Mouse (Mus musculus): ENCODE data around the gene Wnt8b.
"Not testable (repeated sequence)": the region's sequence is repeated elsewhere in the genome, so short reads cannot be mapped to it uniquely, and the experiment has no call there.

The Wnt8b gene

DNA sequence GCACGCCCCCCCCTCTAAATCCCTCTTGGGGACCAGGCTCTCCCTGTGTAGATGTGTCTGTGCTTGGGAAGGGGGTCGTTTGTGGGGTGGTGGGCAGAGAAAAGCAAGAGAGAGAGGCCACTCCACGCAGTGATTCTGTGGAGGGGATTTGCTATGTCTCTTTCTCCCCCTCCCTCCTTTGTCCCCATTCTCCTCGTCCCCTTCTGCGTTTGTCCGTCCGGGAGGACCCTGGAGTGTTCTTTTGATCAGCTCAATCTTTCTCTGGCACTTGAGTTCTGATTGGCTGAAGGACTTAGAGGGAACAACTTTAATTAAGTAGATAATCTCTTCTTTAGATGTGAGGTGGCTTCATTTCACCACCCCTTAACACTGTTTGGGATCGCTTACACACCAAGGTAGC is at the start of gene Wnt8b:
Gene Wnt8b (plus strand): TSS at position 345 of the 400 bp plus-strand sequence.
- no peak for DNase-seq (ENCODE audit: low read depth, low spot score)
- Histone ChIP-seq H3K36me3 (ENCODE audit: control insufficient read depth, insufficient read depth, low read length, poor library complexity, severe bottlenecking) (no peaks in the 10 kb centered on the region), H3K27me3 (ENCODE audit: control insufficient read depth, insufficient read depth, low read length, poor library complexity, severe bottlenecking) (no peaks in the 10 kb centered on the region)

DNA sequence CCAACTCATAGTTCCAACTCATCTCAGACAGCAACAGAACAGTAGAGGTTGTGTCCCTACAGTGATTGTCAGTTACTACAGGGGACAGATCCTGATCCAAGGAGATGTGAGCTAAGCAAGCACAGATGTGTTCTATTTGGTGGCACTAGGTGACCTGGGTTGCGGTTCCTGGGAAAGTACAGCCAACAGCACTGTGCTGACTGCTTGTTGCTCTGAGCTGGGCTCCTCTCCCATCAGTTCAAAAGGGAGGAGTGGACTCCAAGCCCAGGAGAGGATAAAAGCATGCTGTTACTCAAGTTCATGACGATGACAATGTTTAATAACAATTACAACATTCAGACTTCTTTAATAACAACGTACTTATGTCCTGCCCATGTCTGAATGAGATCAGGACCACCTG is 47.5 kb upstream of the Wnt8b start:
- no peaks in the 10 kb centered on the region for H3K27me3 ChIP-seq (ENCODE audit: control insufficient read depth, insufficient read depth, low read length, poor library complexity, severe bottlenecking)
- no peaks in the 10 kb centered on the region for H3K36me3 ChIP-seq (ENCODE audit: control insufficient read depth, insufficient read depth, low read length, poor library complexity, severe bottlenecking)
- no peak for DNase-seq (ENCODE audit: low read depth, low spot score)

DNA sequence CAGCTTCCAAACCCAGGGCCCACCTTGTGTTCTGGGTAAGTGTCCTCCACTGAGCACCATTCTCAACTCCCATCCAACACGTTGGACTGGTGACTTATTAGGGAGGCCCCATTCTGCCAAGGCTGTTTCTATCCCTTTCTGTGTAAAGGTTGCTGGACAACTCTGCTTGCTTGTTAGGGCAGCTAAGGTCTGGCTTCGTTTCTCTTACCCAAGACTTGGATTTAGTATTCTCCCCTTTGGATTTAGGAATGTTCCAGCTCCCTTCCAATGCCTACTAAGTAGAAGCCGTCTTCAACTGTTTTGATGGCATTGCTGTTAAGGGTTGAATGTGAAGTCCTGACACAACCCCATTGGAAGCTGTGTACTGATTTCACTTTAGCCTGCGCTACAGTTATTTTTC is 45.3 kb upstream of the Wnt8b start:
- DNase-seq (ENCODE audit: low read depth, low spot score), result no peak
- H3K27me3 ChIP-seq (ENCODE audit: control insufficient read depth, insufficient read depth, low read length, poor library complexity, severe bottlenecking), result no peaks in the 10 kb centered on the region
- H3K36me3 ChIP-seq (ENCODE audit: control insufficient read depth, insufficient read depth, low read length, poor library complexity, severe bottlenecking), result no peaks in the 10 kb centered on the region

DNA sequence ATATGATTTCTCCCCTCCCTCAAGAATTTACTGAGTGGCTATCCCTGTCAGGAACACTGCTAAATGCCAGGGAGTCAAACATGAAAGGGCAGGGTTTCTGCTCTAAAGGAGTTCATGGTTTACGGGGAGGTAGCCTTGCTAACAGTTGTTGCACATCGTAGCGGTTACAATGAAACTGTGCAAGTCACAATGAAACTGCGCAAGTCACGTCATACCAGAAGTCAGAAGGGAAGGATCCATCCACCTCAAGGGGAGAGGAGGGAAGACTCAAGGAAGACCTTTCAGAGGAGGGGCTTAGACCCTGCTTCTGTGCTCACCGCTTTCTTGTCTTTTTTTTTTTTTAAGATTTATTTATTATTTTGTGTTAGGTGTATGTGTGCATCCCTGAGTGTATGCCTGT is 38.4 kb upstream of the Wnt8b start:
- no peaks in the 10 kb centered on the region for H3K27me3 ChIP-seq (ENCODE audit: control insufficient read depth, insufficient read depth, low read length, poor library complexity, severe bottlenecking)
- no peak for DNase-seq (ENCODE audit: low read depth, low spot score)
- no peaks in the 10 kb centered on the region for H3K36me3 ChIP-seq (ENCODE audit: control insufficient read depth, insufficient read depth, low read length, poor library complexity, severe bottlenecking)

DNA sequence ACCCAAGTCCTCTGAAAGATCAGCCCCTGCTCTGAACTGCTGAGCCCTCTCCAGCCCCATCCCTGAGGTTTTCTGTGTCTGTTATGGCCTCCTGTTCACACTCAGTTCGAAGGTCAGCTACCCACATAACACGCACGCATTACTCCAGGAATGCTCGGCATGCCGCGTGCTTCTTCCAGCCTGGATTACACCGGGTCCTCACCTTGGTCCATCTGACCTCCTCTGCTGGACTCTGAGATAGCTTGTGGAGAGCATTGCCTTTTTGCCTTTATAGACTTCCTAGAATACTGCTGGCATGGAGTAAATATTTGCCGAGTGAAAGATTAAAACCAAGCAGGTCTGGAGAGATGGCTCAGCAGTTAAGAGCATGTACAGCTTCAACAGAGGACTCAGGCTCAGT is 37.9 kb upstream of the Wnt8b start:
- DNase-seq (ENCODE audit: low read depth, low spot score), result no peak
- Histone ChIP-seq H3K36me3 (ENCODE audit: control insufficient read depth, insufficient read depth, low read length, poor library complexity, severe bottlenecking) (no peaks in the 10 kb centered on the region), H3K27me3 (ENCODE audit: control insufficient read depth, insufficient read depth, low read length, poor library complexity, severe bottlenecking) (no peaks in the 10 kb centered on the region)

DNA sequence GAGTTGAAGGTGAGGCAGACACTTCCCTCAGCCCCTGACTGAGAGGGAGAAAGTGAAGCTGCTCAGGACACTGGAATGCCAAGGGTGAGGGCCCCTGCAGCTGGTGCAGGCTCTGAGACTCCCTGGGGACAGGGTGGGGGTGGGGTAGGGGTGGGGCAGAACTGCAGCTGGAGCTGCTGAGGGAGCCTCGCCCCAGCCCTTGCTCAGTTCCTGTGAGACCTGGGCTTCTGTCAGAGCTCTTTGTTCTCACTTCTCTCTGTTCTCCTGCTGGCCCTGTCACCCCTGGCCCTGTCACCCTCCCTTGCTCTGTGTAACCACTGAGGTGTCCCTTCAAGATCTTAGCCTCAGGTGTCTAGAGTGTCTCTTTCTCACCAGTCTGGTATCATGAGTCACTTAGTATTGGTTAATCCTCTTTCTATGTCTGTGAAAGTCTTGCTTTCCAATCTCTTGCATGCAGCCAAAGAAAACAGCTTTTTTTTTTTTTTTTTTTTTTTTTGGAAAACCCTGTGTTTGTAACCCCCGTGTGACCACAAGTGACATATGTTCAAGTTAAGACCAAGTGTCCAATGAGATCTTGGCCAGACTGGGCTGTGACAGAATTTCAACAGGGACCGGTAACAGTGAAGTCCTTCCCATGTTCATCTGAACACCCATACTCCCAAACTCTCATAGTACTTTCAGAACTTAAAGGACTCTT is 35.8 kb upstream of the Wnt8b start:
- DNase-seq (ENCODE audit: low read depth, low spot score), result peak; percentile 66
- no peaks in the 10 kb centered on the region for H3K36me3 ChIP-seq (ENCODE audit: control insufficient read depth, insufficient read depth, low read length, poor library complexity, severe bottlenecking)
- H3K27me3 ChIP-seq (ENCODE audit: control insufficient read depth, insufficient read depth, low read length, poor library complexity, severe bottlenecking), result no peaks in the 10 kb centered on the region; the same call in 1 of the 2 replicates

DNA sequence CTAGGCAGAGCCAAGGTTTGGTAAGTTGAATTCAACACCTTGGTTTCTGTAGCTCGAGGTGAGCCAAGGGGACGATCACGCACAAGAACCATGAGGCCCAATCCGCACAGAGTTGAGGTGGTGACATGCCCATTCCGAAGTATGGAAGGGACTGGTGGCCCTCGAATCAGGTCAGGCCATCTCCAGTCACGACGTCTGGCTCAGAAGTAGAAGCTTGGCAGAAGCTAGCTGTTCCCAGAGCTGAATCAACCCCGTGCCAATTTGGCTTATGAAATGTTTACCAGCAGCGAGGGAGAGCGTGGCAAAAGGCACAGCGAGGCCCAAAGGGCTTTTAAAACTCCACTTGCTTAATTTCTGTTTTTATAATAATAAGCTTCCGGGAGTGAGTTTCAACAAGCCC is 34.6 kb upstream of the Wnt8b start:
- H3K36me3 ChIP-seq (ENCODE audit: control insufficient read depth, insufficient read depth, low read length, poor library complexity, severe bottlenecking), result no peaks in the 10 kb centered on the region
- DNase-seq (ENCODE audit: low read depth, low spot score), result no peak
- no peaks in the 10 kb centered on the region; the same call in 1 of the 2 replicates for H3K27me3 ChIP-seq (ENCODE audit: control insufficient read depth, insufficient read depth, low read length, poor library complexity, severe bottlenecking)

DNA sequence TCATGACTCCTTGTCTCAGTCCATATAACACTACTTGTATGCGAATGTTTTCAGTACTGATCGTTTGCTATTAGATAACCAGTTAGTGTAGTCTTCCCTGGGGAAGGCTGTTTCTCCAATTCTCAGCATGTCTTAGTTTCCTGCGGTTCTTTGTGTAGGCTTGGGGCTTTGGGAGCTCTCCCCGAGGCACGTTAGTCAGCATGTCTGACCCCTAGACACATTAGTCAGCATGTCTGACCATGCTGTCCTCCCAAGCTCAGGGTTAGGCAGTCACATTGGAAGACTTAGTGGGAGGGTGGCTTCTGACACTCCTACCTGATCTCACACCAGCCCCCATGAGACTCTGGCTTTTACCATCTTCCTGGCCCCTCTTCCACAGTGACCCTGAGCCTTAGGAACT is 32.8 kb upstream of the Wnt8b start:
- no peak for DNase-seq (ENCODE audit: low read depth, low spot score)
- Histone ChIP-seq H3K27me3 (ENCODE audit: control insufficient read depth, insufficient read depth, low read length, poor library complexity, severe bottlenecking) (no peaks in the 10 kb centered on the region; the same call in 1 of the 2 replicates), H3K36me3 (ENCODE audit: control insufficient read depth, insufficient read depth, low read length, poor library complexity, severe bottlenecking) (no peaks in the 10 kb centered on the region)

DNA sequence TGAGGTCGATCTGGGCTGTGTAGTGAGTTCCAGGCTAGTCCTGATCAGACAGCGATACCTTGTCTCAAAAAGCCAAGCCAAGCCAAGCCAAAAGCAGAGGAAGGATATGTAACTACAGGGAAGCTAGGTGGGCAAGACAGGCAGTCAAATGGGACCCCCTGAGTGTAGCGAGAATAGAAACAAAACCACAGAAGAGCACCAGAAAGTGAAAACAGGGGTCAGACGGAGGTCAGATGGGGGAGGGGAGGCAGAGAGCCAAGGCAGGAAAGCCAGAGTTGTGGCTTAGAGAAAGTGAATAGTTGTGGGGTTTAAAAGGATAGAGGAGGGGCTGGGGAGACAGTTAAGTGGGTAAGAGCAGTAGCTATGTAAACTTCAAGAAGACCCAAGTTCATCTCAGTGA is 31.8 kb upstream of the Wnt8b start:
- H3K27me3 ChIP-seq (ENCODE audit: control insufficient read depth, insufficient read depth, low read length, poor library complexity, severe bottlenecking), result no peaks in the 10 kb centered on the region; the same call in 1 of the 2 replicates
- no peaks in the 10 kb centered on the region for H3K36me3 ChIP-seq (ENCODE audit: control insufficient read depth, insufficient read depth, low read length, poor library complexity, severe bottlenecking)
- DNase-seq (ENCODE audit: low read depth, low spot score), result peak; percentile 58

DNA sequence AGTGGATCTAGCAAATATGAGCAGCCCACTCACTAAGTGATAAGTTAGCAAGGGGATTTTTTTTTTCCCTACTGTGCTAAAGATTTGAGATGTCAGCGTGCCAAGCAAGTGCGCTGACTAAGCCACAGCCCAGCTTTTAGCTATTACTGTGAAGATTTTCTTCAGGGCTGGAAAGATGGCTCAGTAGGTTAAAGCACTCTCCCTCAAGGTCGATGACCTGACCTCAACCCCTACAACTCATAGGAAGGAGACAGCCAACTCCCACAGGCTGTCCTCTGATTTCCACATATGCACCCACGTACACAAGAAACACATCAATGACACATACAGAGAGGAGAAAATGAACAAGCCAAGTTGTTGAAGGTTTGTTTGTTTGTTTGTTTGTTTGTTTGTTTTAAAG is 31.1 kb upstream of the Wnt8b start:
- Histone ChIP-seq H3K36me3 (ENCODE audit: control insufficient read depth, insufficient read depth, low read length, poor library complexity, severe bottlenecking) (no peaks in the 10 kb centered on the region), H3K27me3 (ENCODE audit: control insufficient read depth, insufficient read depth, low read length, poor library complexity, severe bottlenecking) (no peaks in the 10 kb centered on the region; the same call in 1 of the 2 replicates)
- no peak for DNase-seq (ENCODE audit: low read depth, low spot score)

DNA sequence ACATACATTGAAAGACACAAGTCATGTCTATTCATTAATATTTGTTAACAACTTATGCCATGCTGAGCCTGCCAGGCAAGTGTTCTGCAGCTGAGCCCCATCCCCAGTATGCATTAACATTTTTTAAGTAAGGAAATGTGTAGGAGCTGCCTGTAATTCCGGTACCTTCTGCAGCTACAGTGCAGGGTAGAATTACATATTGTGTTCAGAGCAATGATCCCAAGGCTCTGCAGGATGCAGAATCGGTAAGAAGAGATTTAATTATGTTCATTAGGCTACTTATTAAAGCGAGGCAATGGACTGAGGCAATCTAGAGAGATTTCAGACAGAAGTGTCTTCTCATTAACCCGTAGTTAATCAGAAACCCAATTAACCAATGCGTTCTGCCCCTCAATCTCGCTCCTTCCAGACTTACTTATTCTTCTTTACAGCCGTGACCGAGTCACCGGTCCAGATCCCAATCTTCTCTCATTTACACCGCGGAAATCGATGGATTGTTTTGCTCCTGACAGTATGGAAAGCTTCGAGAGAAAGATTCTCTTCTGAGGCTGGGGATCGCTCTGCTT is 27.2 kb upstream of the Wnt8b start:
- H3K27me3 ChIP-seq (ENCODE audit: control insufficient read depth, insufficient read depth, low read length, poor library complexity, severe bottlenecking); H3K36me3 ChIP-seq (ENCODE audit: control insufficient read depth, insufficient read depth, low read length, poor library complexity, severe bottlenecking); DNase-seq (ENCODE audit: low read depth, low spot score): not testable (repeated sequence)

DNA sequence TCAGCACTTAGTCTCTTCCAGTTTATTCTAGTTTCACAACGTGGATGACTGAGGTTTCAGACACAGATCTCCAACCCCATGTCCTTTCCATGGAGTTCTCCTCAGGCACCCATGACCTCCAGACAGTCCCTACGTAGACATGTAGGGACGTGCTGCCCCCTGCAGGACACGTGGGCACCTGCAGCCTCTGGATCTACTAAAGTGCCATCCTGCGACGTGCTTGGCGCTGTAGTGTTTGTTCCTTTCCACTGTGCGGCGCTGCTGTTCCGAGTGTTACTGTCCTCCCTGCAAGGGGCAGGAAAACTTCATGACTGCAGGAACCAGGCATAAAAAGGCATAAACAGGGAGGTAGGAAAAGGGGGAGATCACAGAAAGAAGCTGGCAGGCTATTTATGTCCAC is 19.1 kb upstream of the Wnt8b start:
- DNase-seq (ENCODE audit: low read depth, low spot score), result peak; percentile 90
- H3K27me3 ChIP-seq (ENCODE audit: control insufficient read depth, insufficient read depth, low read length, poor library complexity, severe bottlenecking), result no peaks in the 10 kb centered on the region
- H3K36me3 ChIP-seq (ENCODE audit: control insufficient read depth, insufficient read depth, low read length, poor library complexity, severe bottlenecking), result no peaks in the 10 kb centered on the region

DNA sequence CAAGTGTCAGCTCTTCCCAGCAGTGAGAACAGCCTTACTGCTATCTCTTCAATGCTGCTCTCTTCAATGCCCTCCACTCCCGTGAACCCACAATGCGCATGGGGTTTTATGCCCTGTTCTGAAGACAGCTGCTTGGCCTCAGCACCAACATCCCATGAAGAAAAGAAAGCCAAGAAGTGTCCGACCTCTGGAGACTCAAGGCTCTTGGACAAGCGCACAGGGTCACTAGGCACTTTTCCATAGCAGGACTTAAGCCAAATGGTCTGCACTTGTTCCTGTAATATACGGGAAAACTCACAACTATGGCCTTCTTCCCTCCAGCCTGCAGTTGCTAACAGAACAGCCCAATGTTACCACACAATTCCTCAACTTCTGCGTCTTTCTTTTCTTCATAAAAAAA is 18.0 kb upstream of the Wnt8b start:
- DNase-seq (ENCODE audit: low read depth, low spot score), result no peak
- H3K36me3 ChIP-seq (ENCODE audit: control insufficient read depth, insufficient read depth, low read length, poor library complexity, severe bottlenecking), result no peaks in the 10 kb centered on the region
- H3K27me3 ChIP-seq (ENCODE audit: control insufficient read depth, insufficient read depth, low read length, poor library complexity, severe bottlenecking), result no peaks in the 10 kb centered on the region

DNA sequence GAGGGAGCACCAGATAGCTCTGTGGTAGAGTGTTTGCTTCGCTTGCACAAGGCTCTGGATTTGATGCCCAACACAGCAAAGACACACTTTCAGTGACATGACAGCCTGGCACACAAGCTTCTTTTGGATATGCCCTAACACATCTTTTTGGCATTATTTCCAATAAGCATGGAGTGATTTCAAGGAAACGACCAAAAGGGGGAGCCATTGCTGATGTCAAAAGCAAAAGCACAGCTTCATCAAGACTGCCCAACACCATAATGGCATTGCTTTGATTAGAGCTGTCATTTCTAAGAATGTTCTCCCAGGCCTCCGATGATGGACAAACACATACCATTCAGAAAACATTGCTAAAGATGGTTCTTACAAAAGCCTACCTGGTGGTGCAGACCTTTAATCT is 16.7 kb upstream of the Wnt8b start:
- peak; percentile 56 for DNase-seq (ENCODE audit: low read depth, low spot score)
- no peaks in the 10 kb centered on the region for H3K36me3 ChIP-seq (ENCODE audit: control insufficient read depth, insufficient read depth, low read length, poor library complexity, severe bottlenecking)
- H3K27me3 ChIP-seq (ENCODE audit: control insufficient read depth, insufficient read depth, low read length, poor library complexity, severe bottlenecking), result no peaks in the 10 kb centered on the region

DNA sequence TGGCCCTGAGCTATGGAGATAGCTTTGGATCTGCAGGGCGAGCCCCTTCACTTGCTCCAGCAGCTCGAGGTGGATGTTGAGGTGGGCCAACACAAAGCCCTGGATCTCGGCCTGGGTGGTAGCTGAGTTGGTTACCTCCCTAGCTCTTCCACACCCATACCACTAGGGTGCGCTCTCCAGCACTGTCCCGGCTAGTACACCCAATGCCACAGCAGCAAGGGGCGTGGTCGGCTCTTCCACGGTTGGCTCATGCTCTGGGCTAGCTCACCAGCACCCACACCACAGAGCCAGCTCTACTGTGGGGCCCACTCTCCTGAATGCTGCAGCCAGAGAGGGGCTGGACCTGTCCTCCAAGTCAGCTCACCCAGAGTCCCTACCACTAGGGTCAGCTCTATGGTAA is 6.0 kb upstream of the Wnt8b start:
- peak; percentile 77 for DNase-seq (ENCODE audit: low read depth, low spot score)
- no peaks in the 10 kb centered on the region for H3K27me3 ChIP-seq (ENCODE audit: control insufficient read depth, insufficient read depth, low read length, poor library complexity, severe bottlenecking)

DNA sequence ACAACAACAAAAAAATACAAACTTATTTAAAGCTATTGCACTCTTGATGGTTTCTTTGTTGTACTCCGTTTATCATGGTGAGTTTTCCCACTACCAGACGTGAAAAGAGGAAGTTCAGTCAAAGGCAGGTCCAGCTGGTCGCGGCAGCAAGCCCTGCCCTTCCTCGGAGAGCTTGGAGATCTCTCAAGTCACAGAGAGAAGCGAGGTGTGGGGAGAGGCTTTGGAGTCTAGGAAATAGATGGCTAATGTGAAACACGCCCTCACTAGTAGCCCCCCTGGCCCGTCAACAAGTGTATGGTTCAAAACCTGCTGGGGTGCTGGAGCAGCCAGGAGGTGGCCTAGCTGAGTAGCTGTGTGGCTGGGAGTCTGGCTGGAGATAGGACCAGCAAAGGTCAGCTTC is 3.2 kb downstream of the Wnt8b start:
- peak; percentile 23 for DNase-seq (ENCODE audit: low read depth, low spot score)
- no peaks in the 10 kb centered on the region for H3K36me3 ChIP-seq (ENCODE audit: control insufficient read depth, insufficient read depth, low read length, poor library complexity, severe bottlenecking)
- no peaks in the 10 kb centered on the region for H3K27me3 ChIP-seq (ENCODE audit: control insufficient read depth, insufficient read depth, low read length, poor library complexity, severe bottlenecking)

More for the DNA sequence above, 6.0 kb upstream of the Wnt8b start:
- no peaks in the 10 kb centered on the region for H3K36me3 ChIP-seq (ENCODE audit: control insufficient read depth, insufficient read depth, low read length, poor library complexity, severe bottlenecking)

Data from splenic B cell, adult 2 months (primary cell).